Mouse (Mus musculus): ENCODE results near the gene Nckap5. TPM values are rescaled to one million over a fixed set of nuclear protein-coding genes. Genes with fewer than 3 reads are reported as not detected.

Gene Nckap5
- polyA plus RNA-seq, 1 experiment from 2014 or later = 1.1 TPM

DNA sequence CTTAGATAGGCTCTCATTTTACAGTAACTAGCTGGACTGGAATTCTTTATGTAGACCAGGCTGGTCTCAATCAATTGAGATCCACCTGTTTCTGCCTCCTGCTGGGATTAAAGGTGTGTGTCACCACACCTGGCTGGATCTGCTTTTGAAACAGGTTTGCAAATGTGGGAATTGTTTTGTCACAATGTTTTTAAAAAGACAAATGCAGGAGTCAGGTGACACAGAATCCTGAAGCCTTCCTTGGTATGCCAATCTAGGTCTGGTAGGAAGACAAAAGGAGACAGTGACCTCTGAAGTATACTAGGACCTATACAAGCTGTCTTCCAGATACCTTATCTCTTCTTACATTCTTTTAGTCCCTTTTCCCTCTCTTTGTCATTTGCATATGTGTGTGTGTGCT is 680.6 kb downstream of the Nckap5 start:
- no peak overlapping the region for H3K4me3 ChIP-seq (ENCODE audit: low read depth, low read length)
- H3K4me2 ChIP-seq (ENCODE audit: low read depth, low read length) = no peak overlapping the region
- no peak for DNase-seq
- no peaks in the 10 kb centered on the region for H3K4me1 ChIP-seq (ENCODE audit: insufficient read depth)
- no peak overlapping the region for H3K27ac ChIP-seq (ENCODE audit: low read depth)
- TF ChIP-seq CTCF (IDR thresholded peaks at IDR 0.05; ENCODE audit: low read depth) (no peak), EP300 (IDR thresholded peaks at IDR 0.05; ENCODE audit: low read depth) (no peak)
- no peak overlapping the region for H3K9ac ChIP-seq (replicated peaks)
- H3K9me3 ChIP-seq (ENCODE audit: low read length) = no peaks in the 10 kb centered on the region
- no peaks in the 10 kb centered on the region for H3K36me3 ChIP-seq (replicated peaks; ENCODE audit: insufficient read depth, low read length)
- H3K27me3 ChIP-seq (ENCODE audit: insufficient read depth, low read length) = no peaks in the 10 kb centered on the region
- ATAC-seq = no peak

GRCm38 (mm10) chr1:126135717-126136116 is 694.9 kb downstream of the Nckap5 start:
- no peaks in the 10 kb centered on the region for H3K36me3 ChIP-seq (replicated peaks; ENCODE audit: insufficient read depth, low read length)
- no peak for ATAC-seq
- no peak for DNase-seq
- H3K4me2 ChIP-seq (ENCODE audit: low read depth, low read length) = no peak overlapping the region
- no peak overlapping the region for H3K9ac ChIP-seq (replicated peaks)
- H3K9me3 ChIP-seq (ENCODE audit: low read length) = no peaks in the 10 kb centered on the region
- TF ChIP-seq CTCF (IDR thresholded peaks at IDR 0.05; ENCODE audit: low read depth) (no peak), EP300 (IDR thresholded peaks at IDR 0.05; ENCODE audit: low read depth) (no peak)
- no peaks in the 10 kb centered on the region for H3K4me1 ChIP-seq (ENCODE audit: insufficient read depth)
- no peak overlapping the region for H3K4me3 ChIP-seq (ENCODE audit: low read depth, low read length)
- WGBS (ENCODE audit: insufficient replicate concordance) = 76% methylated on average over 3 of the region's 3 CpGs
- H3K27ac ChIP-seq (ENCODE audit: low read depth) = no peak overlapping the region
- no peaks in the 10 kb centered on the region for H3K27me3 ChIP-seq (ENCODE audit: insufficient read depth, low read length)

DNA sequence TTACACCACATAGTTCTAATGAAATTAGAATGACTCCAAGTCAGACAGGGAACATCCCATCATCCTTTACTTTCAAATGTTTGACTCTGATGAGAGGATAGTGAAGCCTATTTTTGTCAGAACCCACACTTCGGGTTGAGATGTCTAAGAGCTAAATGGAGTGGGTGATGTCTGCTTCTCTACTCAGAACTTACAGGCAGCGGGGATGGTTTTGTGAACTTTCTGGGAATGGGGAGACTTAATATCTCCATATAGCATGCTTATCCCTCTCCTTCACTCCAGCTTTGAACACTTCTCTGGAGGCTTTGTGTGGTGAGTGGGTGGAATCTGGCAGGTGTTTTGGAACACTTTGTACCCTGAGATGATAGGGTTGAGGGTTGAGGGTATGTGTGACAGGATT is 698.3 kb downstream of the Nckap5 start:
- Histone ChIP-seq H3K9me3 (ENCODE audit: low read length) (no peaks in the 10 kb centered on the region), H3K27ac (ENCODE audit: low read depth) (no peak overlapping the region), H3K4me3 (ENCODE audit: low read depth, low read length) (no peak overlapping the region), H3K4me1 (ENCODE audit: insufficient read depth) (no peaks in the 10 kb centered on the region), H3K36me3 (replicated peaks; ENCODE audit: insufficient read depth, low read length) (no peaks in the 10 kb centered on the region), H3K4me2 (ENCODE audit: low read depth, low read length) (no peak overlapping the region), H3K9ac (replicated peaks) (no peak overlapping the region), H3K27me3 (ENCODE audit: insufficient read depth, low read length) (no peaks in the 10 kb centered on the region)
- DNase-seq (no peak), ATAC-seq (no peak)
- no peak for TF ChIP-seq EP300 (IDR thresholded peaks at IDR 0.05; ENCODE audit: low read depth)
- no peak for TF ChIP-seq CTCF (IDR thresholded peaks at IDR 0.05; ENCODE audit: low read depth)
- 80% methylated on average over 2 of the region's 2 CpGs for WGBS (ENCODE audit: insufficient replicate concordance)

GRCm38 (mm10) chr1:126129129-126129528 is 701.5 kb downstream of the Nckap5 start:
- Histone ChIP-seq H3K4me3 (ENCODE audit: low read depth, low read length) (no peak overlapping the region), H3K4me1 (ENCODE audit: insufficient read depth) (no peaks in the 10 kb centered on the region), H3K27me3 (ENCODE audit: insufficient read depth, low read length) (no peaks in the 10 kb centered on the region), H3K4me2 (ENCODE audit: low read depth, low read length) (no peak overlapping the region), H3K9me3 (ENCODE audit: low read length) (no peaks in the 10 kb centered on the region), H3K36me3 (replicated peaks; ENCODE audit: insufficient read depth, low read length) (no peaks in the 10 kb centered on the region), H3K27ac (ENCODE audit: low read depth) (no peak overlapping the region), H3K9ac (replicated peaks) (no peak overlapping the region)
- no peak for DNase-seq
- TF ChIP-seq CTCF (IDR thresholded peaks at IDR 0.05; ENCODE audit: low read depth) (no peak), EP300 (IDR thresholded peaks at IDR 0.05; ENCODE audit: low read depth) (no peak)
- ATAC-seq = no peak
- WGBS (ENCODE audit: insufficient replicate concordance) = 44% methylated on average over 1 of the region's 1 CpGs

DNA sequence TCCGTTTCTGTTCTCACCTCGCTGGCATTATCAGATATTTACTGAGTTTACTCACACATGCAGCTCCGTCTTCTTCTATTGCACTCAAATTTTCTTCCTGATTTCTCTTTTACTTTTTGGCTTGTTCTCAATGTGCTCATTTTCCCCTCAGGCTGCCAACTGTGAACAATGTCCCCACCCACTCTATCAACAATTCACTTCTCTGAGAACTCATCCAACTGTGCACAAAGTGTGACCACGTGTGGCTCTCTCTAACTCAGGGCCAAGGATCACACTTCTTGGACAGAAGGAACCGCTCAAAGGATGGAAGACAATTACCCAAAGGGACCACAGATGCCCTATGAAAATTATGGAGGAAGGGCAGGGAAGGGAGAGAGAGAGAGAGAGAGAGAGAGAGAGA is 707.5 kb downstream of the Nckap5 start:
- WGBS (ENCODE audit: insufficient replicate concordance) = 70% methylated on average over 5 of the region's 5 CpGs
- no peaks in the 10 kb centered on the region for H3K36me3 ChIP-seq (replicated peaks; ENCODE audit: insufficient read depth, low read length)
- no peaks in the 10 kb centered on the region for H3K4me1 ChIP-seq (ENCODE audit: insufficient read depth)
- H3K9ac ChIP-seq (replicated peaks) = no peak overlapping the region
- H3K27ac ChIP-seq (ENCODE audit: low read depth) = no peak overlapping the region
- no peak for ATAC-seq
- TF ChIP-seq EP300 (IDR thresholded peaks at IDR 0.05; ENCODE audit: low read depth) (no peak), CTCF (IDR thresholded peaks at IDR 0.05; ENCODE audit: low read depth) (no peak)
- no peaks in the 10 kb centered on the region for H3K27me3 ChIP-seq (ENCODE audit: insufficient read depth, low read length)
- no peak overlapping the region for H3K4me2 ChIP-seq (ENCODE audit: low read depth, low read length)
- no peak for DNase-seq
- no peak overlapping the region for H3K4me3 ChIP-seq (ENCODE audit: low read depth, low read length)
- H3K9me3 ChIP-seq (ENCODE audit: low read length) = no peaks in the 10 kb centered on the region

DNA sequence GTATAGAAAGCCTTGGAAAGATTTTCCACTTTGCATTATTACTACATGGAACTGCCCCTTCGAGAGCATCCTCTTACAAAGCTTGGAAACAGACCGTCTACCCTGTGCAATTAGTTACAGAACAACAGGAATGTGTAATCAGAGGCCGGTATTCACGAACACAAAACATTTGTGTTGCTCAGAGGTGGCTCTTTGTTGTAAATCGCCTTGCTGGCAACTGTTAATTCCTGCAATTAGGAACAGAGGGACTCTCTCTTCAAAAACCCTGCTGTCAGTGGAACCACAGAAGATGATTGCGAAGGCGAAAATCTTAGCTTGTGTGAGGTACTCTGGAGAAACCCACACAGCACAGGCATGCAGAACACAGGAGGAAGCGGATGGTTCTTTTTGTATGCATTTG is 710.1 kb downstream of the Nckap5 start:
- Histone ChIP-seq H3K9ac (replicated peaks) (no peak overlapping the region), H3K27me3 (ENCODE audit: insufficient read depth, low read length) (no peaks in the 10 kb centered on the region), H3K36me3 (replicated peaks; ENCODE audit: insufficient read depth, low read length) (no peaks in the 10 kb centered on the region), H3K4me2 (ENCODE audit: low read depth, low read length) (no peak overlapping the region), H3K4me1 (ENCODE audit: insufficient read depth) (no peaks in the 10 kb centered on the region), H3K9me3 (ENCODE audit: low read length) (no peaks in the 10 kb centered on the region), H3K4me3 (ENCODE audit: low read depth, low read length) (no peak overlapping the region), H3K27ac (ENCODE audit: low read depth) (no peak overlapping the region)
- DNase-seq (no peak), ATAC-seq (no peak)
- 76% methylated on average over 8 of the region's 8 CpGs for WGBS (ENCODE audit: insufficient replicate concordance)
- no peak for TF ChIP-seq EP300 (IDR thresholded peaks at IDR 0.05; ENCODE audit: low read depth)
- no peak for TF ChIP-seq CTCF (IDR thresholded peaks at IDR 0.05; ENCODE audit: low read depth)

GRCm38 (mm10) chr1:126116034-126116433 is 714.6 kb downstream of the Nckap5 start:
- Histone ChIP-seq H3K27me3 (ENCODE audit: insufficient read depth, low read length) (no peaks in the 10 kb centered on the region), H3K4me2 (ENCODE audit: low read depth, low read length) (no peak overlapping the region), H3K27ac (ENCODE audit: low read depth) (no peak overlapping the region), H3K4me3 (ENCODE audit: low read depth, low read length) (no peak overlapping the region), H3K9me3 (ENCODE audit: low read length) (no peaks in the 10 kb centered on the region), H3K4me1 (ENCODE audit: insufficient read depth) (no peaks in the 10 kb centered on the region), H3K9ac (replicated peaks) (no peak overlapping the region), H3K36me3 (replicated peaks; ENCODE audit: insufficient read depth, low read length) (no peaks in the 10 kb centered on the region)
- TF ChIP-seq EP300 (IDR thresholded peaks at IDR 0.05; ENCODE audit: low read depth) (no peak), CTCF (IDR thresholded peaks at IDR 0.05; ENCODE audit: low read depth) (no peak)
- DNase-seq (no peak), ATAC-seq (no peak)
- WGBS (ENCODE audit: insufficient replicate concordance) = 70% methylated on average over 3 of the region's 3 CpGs

Data from liver, postnatal 0 days (tissue).